In the genomic region with DNA sequence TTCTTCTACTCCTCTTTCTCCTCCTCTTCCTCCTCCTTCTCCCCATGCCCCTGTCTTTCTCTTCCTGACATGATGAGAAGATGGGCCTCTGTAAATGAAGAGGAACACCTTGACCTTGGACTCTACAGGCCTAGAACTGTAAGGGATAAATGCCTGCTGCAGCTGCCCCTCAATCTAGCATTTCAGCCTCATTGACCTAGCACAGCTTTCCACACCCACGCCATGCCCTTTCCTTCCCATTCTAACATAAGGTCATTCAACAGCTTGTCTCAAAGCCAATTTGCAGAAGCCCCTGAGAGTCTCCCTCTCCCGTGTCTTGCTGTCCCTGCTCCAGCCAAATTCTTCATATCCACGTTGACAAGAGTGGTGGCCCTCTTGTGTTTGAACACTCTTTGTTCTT, we compare ENCODE assay signal across 29 mouse cellular contexts.
"Had no signal": no experiment of that assay in that cellular context is flagged by ENCODE, and none has a peak within 500 bp of the region (broad histone marks: within the 10 kb centered on the region; RNA-seq: fewer than 3 reads in every experiment).

No protein-coding gene starts in this region.

- H3K9ac ChIP-seq: heart, embryonic 12.5 days; hindbrain, embryonic 12.5 days; hindbrain, embryonic 14.5 days; kidney, embryonic 15.5 days; limb, embryonic 12.5 days; liver, embryonic 13.5 days; liver, embryonic 15.5 days; liver, postnatal 0 days had no signal

- H3K4me2 ChIP-seq: heart, embryonic 12.5 days; hindbrain, embryonic 12.5 days; hindbrain, embryonic 14.5 days; kidney, embryonic 15.5 days; limb, embryonic 12.5 days; liver, embryonic 11.5 days; liver, embryonic 13.5 days; liver, embryonic 15.5 days had no signal

- H3K27ac ChIP-seq: gastrocnemius, adult 2 months; heart, adult 2 months; hindbrain, embryonic 10.5 days; hindbrain, embryonic 12.5 days; hindbrain, embryonic 14.5 days; kidney, embryonic 15.5 days; kidney, postnatal 0 days; layer of hippocampus, adult 2 months; left cerebral cortex, adult 2 months; limb, embryonic 10.5 days; limb, embryonic 12.5 days; liver, embryonic 13.5 days; liver, embryonic 15.5 days had no signal

- H3K27me3 ChIP-seq: heart, embryonic 12.5 days; hindbrain, embryonic 12.5 days; kidney, embryonic 15.5 days; limb, embryonic 12.5 days; liver, embryonic 13.5 days; liver, embryonic 15.5 days had no signal

- H3K36me3 ChIP-seq: heart, embryonic 12.5 days; hindbrain, embryonic 10.5 days; hindbrain, embryonic 12.5 days; kidney, embryonic 15.5 days; limb, embryonic 10.5 days; limb, embryonic 12.5 days; liver, embryonic 13.5 days; liver, embryonic 15.5 days had no signal

- H3K9me3 ChIP-seq: heart, embryonic 12.5 days; hindbrain, embryonic 10.5 days; hindbrain, embryonic 12.5 days; kidney, embryonic 15.5 days; limb, embryonic 10.5 days; limb, embryonic 12.5 days; liver, embryonic 13.5 days; liver, embryonic 15.5 days had no signal

- H3K4me3 ChIP-seq: gastrocnemius, adult 2 months; heart, adult 2 months; heart, embryonic 12.5 days; hindbrain, embryonic 10.5 days; hindbrain, embryonic 12.5 days; kidney, embryonic 15.5 days; layer of hippocampus, adult 2 months; left cerebral cortex, adult 2 months; limb, embryonic 10.5 days; limb, embryonic 12.5 days; liver, embryonic 13.5 days; liver, embryonic 15.5 days had no signal

- H3K4me1 ChIP-seq: heart, embryonic 12.5 days; hindbrain, embryonic 10.5 days; hindbrain, embryonic 12.5 days; kidney, embryonic 15.5 days; limb, embryonic 10.5 days; limb, embryonic 12.5 days; liver, embryonic 15.5 days had no signal

- DNase-seq: gastrocnemius, adult 2 months; gastrocnemius, postnatal 10 days; gastrocnemius, postnatal 25 days; heart, adult 2 months; heart, postnatal 10 days; heart, postnatal 4 days; kidney, adult 11 months; kidney, adult 2 months; kidney, adult 9 months; kidney, postnatal 25 days; kidney, postnatal 4 days; liver; liver, embryonic 13.5 days; liver, postnatal 0 days had no signal

- ATAC-seq: hindbrain, embryonic 16.5 days; inflammation-experienced regulatory T-cells, adult 6 months; intestine, embryonic 16.5 days; liver, postnatal 0 days had no signal
